Mouse (Mus musculus): ENCODE measurements around the gene Gm43951.
"Not testable (repeated sequence)": the region's sequence is repeated elsewhere in the genome, so short reads cannot be mapped to it uniquely, and the experiment has no call there.

Gm43951 gene

DNA sequence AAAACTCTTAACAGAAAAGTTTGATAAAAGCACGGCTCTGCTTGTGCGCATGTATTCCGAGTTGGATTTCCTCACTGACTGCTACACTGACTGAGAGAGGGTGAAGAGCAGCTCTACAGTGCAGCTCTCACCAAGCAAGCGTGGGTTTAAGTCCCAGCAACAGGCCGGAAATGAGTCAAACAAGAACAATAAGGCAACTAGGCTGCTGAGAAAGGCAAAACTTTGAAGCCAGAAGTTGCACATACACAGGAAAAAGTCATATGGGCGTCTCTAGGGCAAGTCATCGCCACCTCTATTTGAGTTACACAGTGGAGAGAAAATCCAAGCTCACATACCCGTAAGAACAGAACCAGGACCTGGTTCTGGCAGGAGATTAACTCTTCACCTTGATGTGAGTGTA is 10.1 kb downstream of the Gm43951 start:
- DNase-seq = no peak

DNA sequence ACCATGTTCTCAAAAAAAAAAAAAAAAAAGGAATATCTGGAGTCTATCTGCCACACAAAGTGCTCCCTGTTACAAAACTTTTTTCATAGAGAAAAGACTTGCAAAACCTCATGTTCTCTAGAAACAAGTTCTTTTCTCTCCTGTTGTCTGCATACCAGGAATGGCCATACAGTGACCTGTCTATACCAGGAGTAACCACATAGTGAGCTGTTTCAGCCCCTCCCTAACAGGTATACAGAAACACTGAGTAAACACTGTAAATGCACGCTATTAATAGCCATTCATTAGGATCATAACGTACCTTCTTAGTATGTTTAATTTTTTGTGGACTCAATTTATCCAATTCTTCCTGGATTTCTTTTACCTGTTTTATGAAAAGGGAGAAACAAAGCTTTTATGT is 12.4 kb downstream of the Gm43951 start:
- DNase-seq = no peak

DNA sequence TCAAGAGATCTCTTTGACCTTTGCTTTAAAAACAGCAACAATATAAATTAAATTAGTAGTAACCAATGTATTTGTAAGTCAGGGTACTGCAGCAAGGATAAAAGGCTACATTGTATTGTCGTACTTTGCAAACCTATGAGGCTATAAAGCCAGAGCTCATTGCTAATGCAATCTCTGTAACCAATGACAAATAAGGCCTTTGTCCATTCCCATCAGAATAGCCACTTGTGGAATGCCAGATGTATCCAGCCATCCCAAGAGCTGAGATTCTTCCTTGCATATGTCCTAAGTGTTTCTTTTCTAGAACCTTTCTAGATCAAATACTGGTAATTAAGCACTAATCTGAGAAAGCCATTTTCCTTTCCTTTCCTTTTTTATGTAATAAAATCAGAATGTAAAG is 15.8 kb downstream of the Gm43951 start:
- DNase-seq = no peak

DNA sequence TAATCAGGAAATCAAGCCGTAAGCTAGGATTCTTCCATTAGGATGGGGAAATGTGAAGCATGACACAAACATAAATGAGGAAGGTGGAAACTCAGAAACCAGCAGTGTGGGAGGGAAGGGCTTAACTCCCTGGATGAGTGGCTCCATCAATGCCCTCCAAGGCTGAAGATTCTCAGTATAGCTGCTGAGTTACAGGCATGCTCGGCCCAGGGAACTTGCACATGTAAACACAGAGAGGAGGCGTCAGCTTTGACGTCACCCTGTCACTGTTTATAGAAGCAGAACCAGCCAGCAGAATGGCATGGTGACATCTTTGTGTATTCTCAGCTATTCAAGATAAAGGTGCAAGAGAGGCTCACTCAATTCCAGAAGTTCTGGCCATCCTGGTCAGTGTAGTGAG is 22.4 kb downstream of the Gm43951 start:
- no peak for DNase-seq

DNA sequence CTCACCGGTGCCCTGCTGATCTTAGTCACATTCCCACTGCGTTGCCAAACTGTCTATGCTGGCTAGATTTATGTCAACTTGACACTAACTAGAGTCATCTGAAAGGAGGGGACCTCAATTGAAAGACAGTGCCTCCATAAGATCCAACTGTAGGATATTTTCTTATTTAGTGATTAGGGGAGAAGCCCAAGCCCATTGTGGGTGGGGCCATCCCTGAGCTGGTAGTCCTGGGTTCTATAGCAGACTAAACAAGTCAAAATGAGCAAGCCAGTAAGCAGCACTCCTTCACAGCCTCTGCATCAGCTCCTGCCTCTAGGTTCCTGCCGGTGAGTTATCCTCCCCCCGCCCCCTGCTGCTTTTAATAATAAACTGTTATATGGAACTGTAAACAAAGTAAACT is 25.5 kb downstream of the Gm43951 start:
- DNase-seq = no peak

DNA sequence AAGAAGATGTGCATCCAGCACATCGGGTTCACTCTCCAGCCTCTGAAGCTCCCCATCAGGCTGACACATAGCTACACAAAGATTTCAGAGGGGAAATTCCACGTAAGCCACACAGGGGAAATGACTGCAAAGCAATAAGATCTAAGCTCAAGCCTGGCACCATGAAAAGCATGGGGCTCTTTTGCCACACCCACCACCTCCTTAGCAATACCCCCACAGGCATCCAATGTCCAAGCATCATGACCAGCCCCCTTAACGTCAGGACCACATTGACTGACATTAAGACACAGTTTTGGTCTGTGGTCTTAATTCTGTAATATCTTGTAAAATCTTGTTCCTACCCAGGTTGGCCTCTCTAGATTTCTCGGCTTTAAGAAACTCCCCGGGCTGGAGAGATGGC is 26.1 kb downstream of the Gm43951 start:
- DNase-seq = no peak

DNA sequence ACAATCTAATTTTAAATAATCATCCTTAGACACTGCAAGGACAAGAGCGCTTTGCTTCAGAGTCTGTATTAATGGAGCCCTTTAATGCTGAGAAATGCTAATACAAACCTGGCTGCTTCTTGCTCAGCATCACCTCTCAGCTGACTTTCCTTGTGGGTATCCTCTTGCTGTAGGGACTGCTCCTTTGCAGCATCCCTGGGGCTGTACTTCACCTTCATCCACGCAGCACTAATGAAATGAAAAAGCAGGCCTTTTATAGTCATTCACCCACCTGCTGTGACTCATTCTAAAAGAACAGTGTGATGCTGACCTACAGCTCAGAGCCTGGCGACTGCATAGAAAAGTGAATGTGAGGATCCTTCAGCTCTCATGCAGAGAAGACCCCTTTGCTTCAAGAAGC is 30.1 kb downstream of the Gm43951 start:
- no peak for DNase-seq

DNA sequence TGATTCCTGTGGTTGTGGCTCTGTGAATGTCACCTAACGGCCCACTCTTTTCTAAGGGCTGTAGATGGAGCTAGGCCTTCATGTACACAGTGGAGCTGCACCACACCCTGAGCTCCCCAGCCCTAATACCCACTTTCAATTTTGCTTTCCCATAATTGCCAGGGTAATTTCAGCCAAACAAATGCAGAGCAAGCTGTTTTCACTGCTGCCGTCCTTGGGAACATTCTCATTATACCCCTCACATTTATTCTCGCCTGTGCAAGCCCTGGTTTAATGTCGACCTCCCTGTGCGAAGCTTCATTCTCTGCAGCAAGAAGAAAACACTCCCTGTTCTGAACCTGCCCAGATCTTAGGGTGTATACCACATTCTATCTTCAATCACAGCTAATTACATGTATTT is 30.7 kb downstream of the Gm43951 start:
- DNase-seq = peak; percentile 38

DNA sequence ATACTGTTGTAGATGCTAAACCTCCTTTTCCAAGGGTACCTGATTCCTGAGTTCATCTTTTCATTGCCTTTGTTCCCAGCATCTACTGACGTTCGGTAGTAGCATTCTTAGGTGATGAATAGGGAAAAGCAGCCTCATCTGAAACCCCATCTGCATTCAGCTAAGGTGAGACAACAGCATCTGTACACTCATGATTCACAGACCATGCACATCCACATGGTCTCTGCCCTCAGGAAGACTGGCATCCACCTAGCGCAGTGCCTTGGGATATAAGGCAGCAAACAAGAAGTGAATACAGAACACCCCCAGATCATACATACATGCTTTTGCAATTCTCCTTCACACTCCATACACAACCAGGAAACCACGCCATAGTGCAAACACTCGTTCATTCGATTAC is 31.9 kb downstream of the Gm43951 start:
- DNase-seq = no peak

DNA sequence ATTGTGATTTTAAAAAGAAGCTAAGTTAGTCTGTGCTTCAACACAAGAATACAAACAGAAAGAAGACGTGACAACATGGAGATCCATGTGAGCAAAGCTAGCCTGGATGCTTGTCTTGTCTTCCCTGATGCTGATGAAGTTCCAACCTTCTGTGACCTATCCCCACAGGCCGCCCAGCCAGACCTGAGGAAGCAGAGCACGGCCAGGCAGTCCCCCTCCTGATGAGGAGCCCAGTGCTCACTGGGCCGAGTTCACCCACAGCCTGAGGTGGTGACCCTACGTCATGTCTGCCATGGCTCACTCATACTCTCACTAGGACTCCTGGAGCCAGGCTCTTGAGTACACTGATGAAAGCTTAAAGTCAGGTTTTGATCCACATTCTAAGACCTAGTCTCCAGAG is 33.1 kb downstream of the Gm43951 start:
- DNase-seq = no peak

DNA sequence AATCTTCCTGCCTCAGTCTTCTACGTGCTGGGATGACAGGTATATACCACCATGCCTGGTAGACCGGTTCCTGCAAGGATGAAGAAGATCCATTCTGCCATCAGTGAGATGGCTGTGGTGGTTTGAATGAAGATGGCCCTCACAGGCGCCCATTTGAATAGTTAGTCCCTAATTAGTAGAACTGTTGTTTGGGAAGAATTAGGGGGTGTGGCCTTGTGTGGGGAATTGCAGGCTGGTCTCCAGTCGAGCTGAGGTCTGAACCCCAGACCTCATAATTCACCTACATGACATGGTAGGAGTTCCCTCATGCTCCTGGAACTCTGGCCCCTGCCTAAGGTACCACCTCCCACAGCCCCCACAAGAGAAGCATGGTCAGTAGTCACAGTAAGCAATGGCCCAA is 34.7 kb downstream of the Gm43951 start:
- DNase-seq = not testable (repeated sequence)

DNA sequence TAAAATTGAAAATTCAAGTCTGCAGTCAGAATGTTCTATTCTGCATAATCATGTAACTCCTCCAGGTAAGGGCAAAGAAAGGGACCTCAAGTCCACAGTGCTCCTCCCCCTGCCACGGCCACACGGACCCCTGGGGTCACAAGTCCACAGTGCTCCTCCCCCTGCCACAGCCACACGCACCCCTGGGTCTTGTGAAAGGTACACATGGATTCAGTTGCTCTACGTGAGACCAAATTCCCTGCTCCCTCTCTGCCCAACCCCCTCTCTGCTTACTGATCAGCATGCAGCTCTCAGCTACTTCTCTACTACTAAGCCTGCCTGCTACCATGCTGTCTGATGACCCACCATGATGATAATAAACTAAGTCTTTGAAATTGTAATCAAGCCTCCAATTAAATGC is 36.8 kb downstream of the Gm43951 start:
- no peak for DNase-seq

DNA sequence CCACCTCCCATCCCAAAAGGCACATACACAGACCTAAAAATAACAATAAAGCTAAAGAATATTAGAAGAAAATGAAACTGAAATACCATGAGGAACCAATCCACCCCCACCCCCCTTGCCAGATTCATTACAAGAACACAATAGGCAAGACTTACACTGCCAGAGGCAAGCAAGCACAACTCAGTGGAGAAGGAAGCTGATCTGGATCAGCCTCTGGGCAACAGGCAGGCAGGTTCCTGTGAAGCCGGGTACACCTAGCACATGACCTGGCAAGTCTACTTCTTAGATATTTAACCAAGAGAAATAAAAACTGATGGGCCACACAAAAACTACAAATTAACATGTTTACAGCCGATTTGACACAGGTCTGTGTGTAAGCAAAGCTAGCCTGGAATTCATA is 43.4 kb downstream of the Gm43951 start:
- no peak for DNase-seq

DNA sequence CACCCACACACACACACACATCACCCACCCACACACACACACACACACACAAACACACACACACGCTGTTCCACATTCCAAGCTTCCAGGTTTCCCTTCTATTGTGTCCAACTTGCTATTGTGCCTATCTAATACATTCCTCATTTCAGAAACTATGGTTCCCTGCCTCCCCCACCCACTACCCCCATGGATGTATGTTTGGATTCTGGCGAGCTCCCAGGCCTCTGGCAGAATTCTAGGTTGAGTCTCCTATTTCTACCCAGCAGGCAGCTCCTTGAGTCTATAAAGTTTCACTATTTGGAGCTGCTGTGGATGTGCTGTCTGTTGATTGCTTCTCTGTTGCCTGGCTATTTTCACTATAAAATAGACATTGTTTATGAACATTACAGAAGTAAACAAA is 50.0 kb downstream of the Gm43951 start:
- no peak for DNase-seq

DNA sequence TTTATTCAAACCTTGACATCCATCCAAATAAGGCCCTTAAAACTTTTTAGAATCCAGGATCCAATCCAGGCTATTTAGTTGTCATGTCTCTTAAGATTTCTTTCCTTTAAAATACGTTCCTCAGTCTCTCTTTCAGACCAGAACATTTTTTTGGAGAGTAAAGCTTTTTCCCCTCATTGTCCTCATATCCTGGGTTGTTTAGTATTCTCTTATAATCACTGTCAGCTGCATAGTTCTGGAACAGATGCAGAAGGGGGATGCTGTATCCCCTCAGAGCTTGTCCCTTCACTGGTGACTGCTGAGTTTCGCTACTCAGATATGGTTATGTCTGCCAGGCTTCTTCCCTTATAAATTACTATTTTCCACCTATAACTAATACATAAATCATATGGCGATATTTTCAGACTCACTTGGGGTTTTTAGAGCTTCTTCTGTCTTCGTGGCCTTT is 50.6 kb downstream of the Gm43951 start:
- no peak for DNase-seq

DNA sequence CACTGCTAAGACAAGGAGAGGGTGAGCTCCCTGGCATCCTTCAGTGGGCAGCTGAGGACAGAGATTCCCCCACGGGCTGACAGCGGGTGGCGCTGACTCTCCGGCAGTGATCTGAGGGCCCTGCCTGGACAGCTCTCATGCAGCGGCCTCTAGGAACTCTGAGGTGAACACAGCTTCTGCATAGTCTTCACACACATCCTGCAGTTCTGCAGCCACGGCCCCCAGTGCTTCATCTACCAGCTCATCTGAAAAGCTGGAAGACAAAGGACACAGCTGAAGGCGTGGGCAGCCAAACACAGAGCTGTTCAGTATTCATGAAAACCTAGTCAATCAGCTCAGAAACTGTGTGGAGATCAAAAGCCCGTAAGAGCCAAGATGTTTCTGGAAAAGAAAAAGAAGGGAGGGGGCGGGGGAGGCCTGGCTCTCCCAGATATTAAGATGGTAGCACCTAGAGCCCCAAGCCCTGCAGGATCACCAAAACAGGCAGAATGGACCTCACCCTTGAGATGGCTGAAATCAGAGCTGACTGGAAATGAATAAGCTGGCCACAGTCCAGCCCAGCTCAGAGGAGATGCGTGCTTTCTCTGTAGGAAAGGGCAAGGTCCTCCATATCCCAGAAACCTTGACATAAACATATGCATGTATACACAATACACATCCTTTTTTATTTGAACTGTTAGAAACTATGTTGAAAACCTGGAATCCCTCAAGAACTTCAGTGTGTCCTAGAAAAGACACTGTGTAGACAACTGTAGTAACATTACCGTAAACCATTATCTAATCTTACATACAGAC is 51.3 kb downstream of the Gm43951 start:
- peak; percentile 81 for DNase-seq

All from layer of hippocampus, adult 9-11 months (tissue).